ENCODE assay signal across 8 mouse cellular contexts in the genomic region with DNA sequence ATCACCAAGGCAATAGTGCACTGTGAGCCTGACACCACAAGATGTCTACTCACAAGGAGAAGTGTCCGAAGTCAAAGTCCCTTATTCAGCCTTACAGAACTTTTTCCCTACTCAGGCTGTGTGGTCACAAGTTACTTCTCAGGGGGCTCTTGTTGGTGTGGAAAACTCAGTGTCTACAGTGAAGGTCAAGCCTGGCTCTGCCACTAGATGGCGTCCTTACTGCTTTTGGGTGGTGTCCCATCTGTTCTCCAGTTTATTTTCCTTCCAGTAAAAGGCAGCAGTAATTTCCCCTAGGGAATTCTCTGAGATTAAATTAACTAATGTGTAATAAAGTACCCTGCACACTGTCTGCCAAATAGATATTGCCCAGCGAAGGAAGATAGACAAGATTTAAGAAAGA.
DNase-seq lines count a peak whose midpoint lies in the region; ATAC-seq and TF ChIP-seq lines count a peak whose summit lies in the region.

No protein-coding gene starts in this region.

- TF ChIP-seq EP300 in CH12.LX (IDR thresholded peaks at IDR 0.05; ENCODE audit: low read length) = no peak

- no peaks in the 10 kb centered on the region for H3K36me3 ChIP-seq in kidney, embryonic 15.5 days
- H3K36me3 ChIP-seq in CH12.LX (replicated peaks in 1 of 2; ENCODE audit: control insufficient read depth in 1 of 2, insufficient read depth in 1 of 2, low read length in 1 of 2) = no peaks in the 10 kb centered on the region

- TF ChIP-seq CTCF in CH12.LX (conservative IDR thresholded peaks at IDR 0.05 in 1 of 2, IDR thresholded peaks at IDR 0.05 in 1 of 2; ENCODE audit: low read depth in 2 of 2, low read length in 2 of 2) = peak; percentile 50 to 52; a peak in 3 of 4 replicates

- in situ Hi-C loops in CH12.LX (cut with MboI; ENCODE audit: low pct_ligation_motif_present, low pct_unique_long_range_greater_than_20kb, low sequenced_read_pairs) = no loop called here

- dilution Hi-C loops in CH12.LX (cut with MboI; ENCODE audit: extremely low pct_ligation_motif_present, extremely low pct_unique_long_range_greater_than_20kb, low sequenced_read_pairs) = no loop called here

- no peak overlapping the region for H3K27ac ChIP-seq in kidney, embryonic 15.5 days
- no peak overlapping the region for H3K27ac ChIP-seq in CH12.LX (ENCODE audit: insufficient read depth, low read depth)

- DNase-seq in kidney, adult 9 months = peak; percentile 13
- DNase-seq in CH12.LX (ENCODE audit: extremely low read depth) (peak; percentile 10), ZHBTc4 (ENCODE audit: low read depth, low spot score) (peak; percentile 61)
- DNase-seq in layer of hippocampus, adult 9-10 months (ENCODE audit: low spot score) = peak; percentile 12
- DNase-seq in right cerebral cortex, postnatal 4 days = peak; percentile 24
- DNase-seq in cerebellum, adult 11-12 months = no peak
- DNase-seq in adrenal gland, postnatal 4 days (ENCODE audit: low spot score in 2 of 2) = no peak

- no peaks in the 10 kb centered on the region for H3K79me2 ChIP-seq in CH12.LX (replicated peaks; ENCODE audit: control insufficient read depth, extremely low read depth, insufficient read depth, poor library complexity, severe bottlenecking)

- no peak overlapping the region for H3K4me3 ChIP-seq in kidney, embryonic 15.5 days (replicated peaks)
- no peak overlapping the region for H3K4me3 ChIP-seq in CH12.LX (replicated peaks in 1 of 3; ENCODE audit: low read depth in 2 of 3, low read length in 2 of 3, poor library complexity in 1 of 3)

- ATAC-seq in kidney, embryonic 15.5 days (replicated peaks; ENCODE audit: low FRiP score) = no peak

- no peak for TF ChIP-seq POLR2A in CH12.LX (IDR thresholded peaks at IDR 0.05; ENCODE audit: low read depth, low read length)

- 48% methylated on average over 3 of the region's 3 CpGs for WGBS in kidney, embryonic 15.5 days

- no peaks in the 10 kb centered on the region for H3K27me3 ChIP-seq in kidney, embryonic 15.5 days
- no peaks in the 10 kb centered on the region for H3K27me3 ChIP-seq in CH12.LX (replicated peaks)

- no peaks in the 10 kb centered on the region for H3K9me3 ChIP-seq in kidney, embryonic 15.5 days (replicated peaks)
- H3K9me3 ChIP-seq in CH12.LX (replicated peaks; ENCODE audit: low read length) = no peaks in the 10 kb centered on the region

- TF ChIP-seq RAD21 in CH12.LX (IDR thresholded peaks at IDR 0.05; ENCODE audit: low read depth, low read length) = peak; percentile 42

- H3K4me2 ChIP-seq in kidney, embryonic 15.5 days = no peak overlapping the region
- no peak overlapping the region for H3K4me2 ChIP-seq in CH12.LX (ENCODE audit: insufficient read depth, low read depth, poor library complexity, severe bottlenecking)

- H3K9ac ChIP-seq in kidney, embryonic 15.5 days = no peak overlapping the region
- H3K9ac ChIP-seq in CH12.LX (ENCODE audit: insufficient read depth, low read depth) = no peak overlapping the region

- no peaks in the 10 kb centered on the region for H3K4me1 ChIP-seq in kidney, embryonic 15.5 days
- no peaks in the 10 kb centered on the region for H3K4me1 ChIP-seq in CH12.LX (ENCODE audit: control insufficient read depth in 1 of 2, insufficient read depth in 2 of 2)

TF ChIP-seq in CH12.LX, 34 proteins besides CTCF, POLR2A, EP300 and RAD21:
- TF ChIP-seq GABPA (IDR thresholded peaks at IDR 0.05; ENCODE audit: insufficient replicate concordance, low read depth, low read length) (no peak), MAFK (IDR thresholded peaks at IDR 0.05; ENCODE audit: insufficient replicate concordance, low read length) (no peak), USF2 (conservative IDR thresholded peaks at IDR 0.05; ENCODE audit: low read depth, low read length) (no peak), SMC3 (IDR thresholded peaks at IDR 0.05; ENCODE audit: low read depth, low read length) (peak; percentile 31; the same call in 1 of the 2 replicates)

Comparison
In these comparisons a context has a peak if more than half of its experiments do, and no peak if none do; other contexts are left out.
1. DNase-seq: peak in kidney, adult 9 months (single experiment), CH12.LX (single experiment), ZHBTc4 (single experiment), layer of hippocampus, adult 9-10 months (single experiment) and right cerebral cortex, postnatal 4 days (single experiment); none in cerebellum, adult 11-12 months (single experiment) and adrenal gland, postnatal 4 days (0 of 2).